Mouse (Mus musculus) heart, adult 2 months (tissue): ENCODE data around the gene Atp10a.

Experiments
- CTCF ChIP-seq: fragments of 200-600 bp; IDR thresholded peaks from 2 replicates; pipeline ENCODE4 v1.8.1; 2022; ENCODE audit warnings: antibody characterized with exemption, mild to moderate bottlenecking, moderate library complexity
- EP300 ChIP-seq: fragments of 200-500 bp; IDR thresholded peaks from 2 replicates; pipeline ENCODE4 v1.6.1; 2011; ENCODE audit warnings: low read depth, low read length, control low read depth; ENCODE audit not compliant: insufficient read depth
- POLR2A ChIP-seq: fragments of 200-500 bp; IDR thresholded peaks from 2 replicates; pipeline ENCODE4 v1.6.1; 2011; ENCODE audit warnings: mild to moderate bottlenecking, low read depth, low read length, control low read depth; ENCODE audit not compliant: insufficient read depth

DNA sequence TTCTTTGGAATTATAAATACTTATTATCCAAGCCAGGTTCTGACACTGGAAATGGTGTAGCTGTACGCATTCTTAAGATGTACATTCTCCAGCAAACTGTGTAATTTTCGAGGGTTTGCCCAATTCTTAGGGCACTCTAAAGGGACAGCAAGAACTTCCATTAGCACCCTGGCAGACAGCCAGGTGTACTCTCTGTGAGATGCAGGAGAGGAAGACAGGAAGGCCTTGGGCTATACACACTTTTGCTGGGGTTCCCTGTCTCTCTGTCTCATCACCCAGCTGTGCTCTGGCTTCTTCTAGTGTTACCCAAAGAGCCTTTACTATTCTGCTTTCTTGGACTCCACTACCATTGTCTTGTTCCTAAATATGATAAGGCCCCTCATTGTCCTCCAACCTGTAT lies 36.7 kb downstream of the Atp10a start:
- TF ChIP-seq CTCF (no peak), EP300 (no peak), POLR2A (no peak)
